Mouse (Mus musculus) frontal cortex, adult 2 months (tissue): ENCODE measurements around the gene Gm38392. TPM values are rescaled to one million over a fixed set of nuclear protein-coding genes. Genes with fewer than 3 reads are reported as not detected.
"Not testable (repeated sequence)": the region's sequence is repeated elsewhere in the genome, so short reads cannot be mapped to it uniquely, and the experiment has no call there.

Experiments
- DNase-seq, 2 experiments: peaks; one replicate each; pipeline ENCODE4 v3.0.0; 2022; ENCODE audit warnings: low spot score in 1 of 2; ENCODE audit errors: extremely low spot score in 1 of 2
- polyA plus RNA-seq: library from polyadenylated mRNA; depleted of rRNA; stranded (reverse); fragments of >200 nt; gene quantifications from 2 replicates; pipeline ENCODE4 v1.2.3, GENCODE M21; 2012

The Gm38392 gene
- polyA plus RNA-seq, 1 experiment: not detected

GRCm38 (mm10) chr3:88281141-88281916 lies 5.7 kb downstream of the Gm38392 start:
- DNase-seq: not testable (repeated sequence)

GRCm38 (mm10) chr3:88280035-88280434 lies 7.0 kb downstream of the Gm38392 start:
- DNase-seq: no peak

GRCm38 (mm10) chr3:88276529-88277143 lies 10.4 kb downstream of the Gm38392 start:
- DNase-seq: peak in 1 of 2 experiments; percentile 57

- DNase-seq: no peak
Observed at GRCm38 (mm10) chr3:88276121-88276520, 10.9 kb downstream of the Gm38392 start.

- DNase-seq: no peak
Observed at GRCm38 (mm10) chr3:88274002-88274401, 13.0 kb downstream of the Gm38392 start.

GRCm38 (mm10) chr3:88271859-88272258 lies 15.2 kb downstream of the Gm38392 start:
- no peak for DNase-seq

GRCm38 (mm10) chr3:88271298-88271697 lies 15.7 kb downstream of the Gm38392 start:
- DNase-seq: not testable (repeated sequence)

- DNase-seq: no peak
Observed at GRCm38 (mm10) chr3:88268991-88269390, 18.0 kb downstream of the Gm38392 start.

GRCm38 (mm10) chr3:88268014-88268413 lies 19.0 kb downstream of the Gm38392 start:
- DNase-seq: not testable (repeated sequence)

GRCm38 (mm10) chr3:88262346-88262745 lies 24.7 kb downstream of the Gm38392 start:
- no peak for DNase-seq

GRCm38 (mm10) chr3:88256382-88256781 lies 30.6 kb downstream of the Gm38392 start:
- no peak for DNase-seq

- no peak for DNase-seq
Observed at GRCm38 (mm10) chr3:88255950-88256349, 31.1 kb downstream of the Gm38392 start.

GRCm38 (mm10) chr3:88254268-88254926 lies 32.6 kb downstream of the Gm38392 start, which contains the start of gene Rhbg:
Gene Rhbg, minus strand, starts transcription at chr3:88254709.
- DNase-seq: no peak

- DNase-seq: no peak
Observed at GRCm38 (mm10) chr3:88252739-88253138, 34.3 kb downstream of the Gm38392 start.

GRCm38 (mm10) chr3:88248406-88248805 lies 38.6 kb downstream of the Gm38392 start:
- no peak for DNase-seq

GRCm38 (mm10) chr3:88247666-88248065 lies 39.3 kb downstream of the Gm38392 start:
- DNase-seq: no peak

GRCm38 (mm10) chr3:88245811-88246210 lies 41.2 kb downstream of the Gm38392 start:
- DNase-seq: peak in 1 of 2 experiments; percentile 85

- DNase-seq: peak in 1 of 2 experiments; percentile 75
Observed at GRCm38 (mm10) chr3:88244071-88244470, 42.9 kb downstream of the Gm38392 start.

- DNase-seq: peak in 1 of 2 experiments; percentile 95
Observed at GRCm38 (mm10) chr3:88242531-88242930, 44.5 kb downstream of the Gm38392 start.

GRCm38 (mm10) chr3:88241045-88241786 lies 45.8 kb downstream of the Gm38392 start:
- DNase-seq: no peak

- no peak for DNase-seq
Observed at GRCm38 (mm10) chr3:88239446-88239845, 47.6 kb downstream of the Gm38392 start.
